Mouse (Mus musculus) lung, adult 2 months (tissue): ENCODE results near the gene Mterf1b. TPM values are rescaled to one million over a fixed set of nuclear protein-coding genes. Genes with fewer than 3 reads are reported as not detected.
"Not testable (repeated sequence)": the region's sequence is repeated elsewhere in the genome, so short reads cannot be mapped to it uniquely, and the experiment has no call there.

ENCODE experiments used
- DNase-seq: peaks from one replicate; pipeline ENCODE4 v3.0.0; 2022
- H3K4me1 ChIP-seq: fragments of 200-500 bp; 2 replicates; pipeline ENCODE4 v1.6.1; 2011; ENCODE audit warnings: low read length; ENCODE audit not compliant: control insufficient read depth, insufficient read depth
- H3K4me3 ChIP-seq: fragments of 200-500 bp; replicated peaks from 2 replicates; pipeline ENCODE3; 2011; ENCODE audit warnings: low read depth, mild to moderate bottlenecking, control low read depth, low read length; ENCODE audit errors: extremely low read depth
- CTCF ChIP-seq: fragments of 200-500 bp; IDR thresholded peaks from 2 replicates; pipeline ENCODE4 v1.5.1; 2011; ENCODE audit warnings: mild to moderate bottlenecking, low read length, control low read depth; ENCODE audit not compliant: insufficient read depth
- POLR2A ChIP-seq: fragments of 200-500 bp; IDR thresholded peaks from 2 replicates; pipeline ENCODE4 v1.6.1; 2011; ENCODE audit warnings: low read depth, mild to moderate bottlenecking, control low read depth, low read length, borderline replicate concordance; ENCODE audit errors: extremely low read depth
- WGBS: fragments of 180-500 bp; shearing (Covaris S2); methylation state at CpG from one replicate; pipeline ENCODE4 v1.1.7; 2018; 5-methylcytosine and 5-hydroxymethylcytosine counted together
- polyA plus RNA-seq: library from polyadenylated mRNA; depleted of rRNA; stranded (reverse); fragments of >200 nt; gene quantifications from 2 replicates; pipeline ENCODE4 v1.2.3, GENCODE M21; 2012

The Mterf1b gene
- polyA plus RNA-seq, 1 experiment = 0.47 TPM

GRCm38 (mm10) chr5:4193247-4193628 is 1.1 kb downstream of the Mterf1b start:
- WGBS = 73% methylated on average over 5 of the region's 5 CpGs
- TF ChIP-seq POLR2A (no peak), CTCF (no peak)
- H3K4me1 ChIP-seq = peaks cover 5% of the 10 kb centered on the region
- H3K4me3 ChIP-seq = no peak overlapping the region
- DNase-seq = no peak

- 53% methylated on average over 1 of the region's 1 CpGs for WGBS
- H3K4me3 ChIP-seq = no peak overlapping the region
- TF ChIP-seq POLR2A = no peak
- no peak for TF ChIP-seq CTCF
- peaks cover 5% of the 10 kb centered on the region for H3K4me1 ChIP-seq
- DNase-seq = no peak
Observed at GRCm38 (mm10) chr5:4194166-4194565, 2.0 kb downstream of the Mterf1b start.

- DNase-seq = no peak
- peaks cover 5% of the 10 kb centered on the region for H3K4me1 ChIP-seq
- WGBS = 13% methylated on average over 1 of the region's 1 CpGs
- H3K4me3 ChIP-seq = no peak overlapping the region
- TF ChIP-seq CTCF = no peak
Observed at GRCm38 (mm10) chr5:4195086-4195485, 2.9 kb downstream of the Mterf1b start.

GRCm38 (mm10) chr5:4201368-4201767 is 9.2 kb downstream of the Mterf1b start:
- no peak for TF ChIP-seq POLR2A
- Histone ChIP-seq H3K4me1 (no peaks in the 10 kb centered on the region), H3K4me3 (no peak overlapping the region)
- no peak for DNase-seq

GRCm38 (mm10) chr5:4202276-4202810 is 10.2 kb downstream of the Mterf1b start:
- WGBS = 96% methylated on average over 19 of the region's 19 CpGs
- DNase-seq, H3K4me1 ChIP-seq: not testable (repeated sequence)

GRCm38 (mm10) chr5:4210082-4210481 is 17.9 kb downstream of the Mterf1b start:
- DNase-seq, H3K4me3 ChIP-seq, H3K4me1 ChIP-seq: not testable (repeated sequence)
- 84% methylated on average over 3 of the region's 3 CpGs for WGBS

More at GRCm38 (mm10) chr5:4202276-4202810, 10.2 kb downstream of the Mterf1b start:
- not testable (repeated sequence) for H3K4me3 ChIP-seq

- Histone ChIP-seq H3K4me3 (no peak overlapping the region), H3K4me1 (no peaks in the 10 kb centered on the region)
- WGBS = 76% methylated on average over 3 of the region's 3 CpGs
- DNase-seq = no peak
- TF ChIP-seq CTCF (no peak), POLR2A (no peak)
Observed at GRCm38 (mm10) chr5:4221309-4221708, 29.1 kb downstream of the Mterf1b start.

GRCm38 (mm10) chr5:4221981-4222623 is 29.9 kb downstream of the Mterf1b start:
- WGBS = 47% methylated on average over 6 of the region's 6 CpGs
- H3K4me3 ChIP-seq = no peak overlapping the region
- DNase-seq = no peak
- H3K4me1 ChIP-seq = no peaks in the 10 kb centered on the region
- TF ChIP-seq CTCF = no peak
- no peak for TF ChIP-seq POLR2A

- no peak for DNase-seq
- TF ChIP-seq CTCF (no peak), POLR2A (no peak)
- 74% methylated on average over 2 of the region's 2 CpGs for WGBS
- H3K4me1 ChIP-seq = no peaks in the 10 kb centered on the region
- no peak overlapping the region for H3K4me3 ChIP-seq
Observed at GRCm38 (mm10) chr5:4232163-4232562, 40.0 kb downstream of the Mterf1b start.

- Histone ChIP-seq H3K4me3 (no peak overlapping the region), H3K4me1 (no peaks in the 10 kb centered on the region)
- no peak for DNase-seq
- 76% methylated on average over 2 of the region's 2 CpGs for WGBS
- TF ChIP-seq POLR2A (no peak), CTCF (no peak)
Observed at GRCm38 (mm10) chr5:4234505-4234904, 42.3 kb downstream of the Mterf1b start.

GRCm38 (mm10) chr5:4240120-4240519 is 48.0 kb downstream of the Mterf1b start:
- WGBS = 73% methylated on average over 2 of the region's 2 CpGs
- no peak for TF ChIP-seq CTCF
- no peak for TF ChIP-seq POLR2A
- Histone ChIP-seq H3K4me1 (no peaks in the 10 kb centered on the region), H3K4me3 (no peak overlapping the region)
- no peak for DNase-seq
